Mouse (Mus musculus) G1E (cell line): ENCODE measurements around the gene Atp11a.

Experiments used
- CTCF ChIP-seq: IDR thresholded peaks from 2 replicates; pipeline ENCODE4 v1.5.1; 2012; ENCODE audit warnings: low read depth, low read length, inconsistent platforms, mixed read lengths
- GATA1 ChIP-seq: IDR thresholded peaks from 2 replicates; pipeline ENCODE4 v1.6.1; 2012; ENCODE audit warnings: borderline replicate concordance, low read length, inconsistent platforms, mixed read lengths
- GATA2 ChIP-seq: IDR thresholded peaks from 2 replicates; pipeline ENCODE4 v1.6.1; 2012; ENCODE audit warnings: low read depth, low read length, inconsistent platforms, borderline replicate concordance
- POLR2AphosphoS5 ChIP-seq: IDR thresholded peaks from 2 replicates; pipeline ENCODE4 v1.6.1; 2012; ENCODE audit warnings: low read depth, low read length, inconsistent platforms; ENCODE audit not compliant: insufficient replicate concordance
- TAL1 ChIP-seq: conservative IDR thresholded peaks from 2 replicates; pipeline ENCODE4 v1.6.1; 2012; ENCODE audit warnings: low read depth, low read length, inconsistent platforms, mixed read lengths

DNA sequence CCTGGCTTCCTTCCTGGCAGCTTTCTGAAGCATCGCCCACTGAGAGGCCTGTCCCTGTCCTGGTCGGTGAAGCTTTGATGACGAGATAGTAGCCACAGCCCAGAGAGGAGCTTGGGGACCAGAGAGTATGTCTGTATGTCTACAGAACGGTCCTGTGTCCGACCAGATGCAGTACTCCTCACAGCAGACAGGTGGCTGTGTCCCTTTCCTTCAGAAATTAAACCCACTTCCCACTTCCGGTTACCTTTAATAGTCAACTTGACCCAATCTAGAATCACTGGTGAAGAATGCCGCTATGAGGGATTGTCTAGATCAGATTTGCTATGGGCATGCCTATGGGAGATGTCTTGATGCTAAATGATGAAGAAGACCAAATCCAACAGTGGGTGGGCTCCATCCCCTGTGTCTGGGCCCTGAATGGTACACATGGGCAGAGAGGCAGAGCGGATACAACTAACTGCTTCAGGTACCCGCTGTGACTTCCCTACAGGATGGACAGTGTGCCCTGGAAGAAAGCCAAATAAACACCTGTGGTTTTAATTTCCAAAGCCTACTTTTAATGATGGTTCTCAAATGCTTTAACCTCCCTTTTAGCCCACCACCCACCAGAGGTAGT, 138.8 kb downstream of the Atp11a start:
- no peak for TF ChIP-seq CTCF
- no peak for TF ChIP-seq GATA1
- TF ChIP-seq TAL1: no peak
- TF ChIP-seq POLR2AphosphoS5: no peak
- TF ChIP-seq GATA2: no peak
